Mouse (Mus musculus) c-Kit-positive CD71-positive TER-119-negative erythroid progenitor cells, embryonic 14.5 days (primary cell): ENCODE measurements around the gene Lgals3.

Experiments used
- DNase-seq: peaks from one replicate; pipeline ENCODE4 v3.0.0-alpha.2; 2013; ENCODE audit warnings: low read depth

Lgals3 gene

DNA sequence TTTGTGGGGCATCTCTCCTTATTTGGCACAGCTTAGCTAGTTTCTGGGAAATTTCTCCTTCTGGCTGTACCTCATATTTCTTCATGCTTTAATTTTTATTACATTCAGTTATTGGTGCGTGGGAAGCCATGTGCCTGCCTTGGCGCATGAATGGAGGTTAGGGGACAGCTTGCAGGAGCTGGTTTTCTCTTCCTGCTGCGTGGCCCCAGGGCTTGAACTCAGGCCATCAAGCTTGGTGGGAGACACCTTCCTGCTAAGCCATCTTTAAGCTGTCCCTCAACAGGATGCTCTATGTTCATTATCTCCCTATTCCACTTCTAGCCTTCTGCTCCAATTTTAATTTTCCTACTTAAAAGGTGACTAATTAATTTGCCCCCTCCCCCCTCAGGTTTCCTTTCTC lies 3.2 kb downstream of the Lgals3 start:
- no peak for DNase-seq

DNA sequence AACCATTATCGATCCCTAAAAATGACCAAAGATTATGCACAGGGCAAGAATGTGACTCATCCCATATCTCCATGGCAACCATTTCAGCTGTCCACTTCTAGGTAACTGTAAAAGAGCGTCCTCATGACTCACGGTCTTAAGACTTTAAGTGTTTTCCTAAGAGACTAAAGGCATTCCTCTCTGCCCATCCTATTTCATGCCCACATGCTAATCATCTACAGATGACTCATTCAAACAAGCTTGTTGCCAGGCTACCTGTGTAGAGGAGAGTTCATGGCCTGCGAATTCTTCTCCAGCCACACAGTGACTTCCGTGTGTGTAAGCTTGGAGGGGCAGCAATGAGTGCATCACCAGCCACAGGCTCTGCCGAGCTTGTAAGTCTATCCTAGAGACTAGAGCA lies 4.1 kb downstream of the Lgals3 start:
- no peak for DNase-seq

DNA sequence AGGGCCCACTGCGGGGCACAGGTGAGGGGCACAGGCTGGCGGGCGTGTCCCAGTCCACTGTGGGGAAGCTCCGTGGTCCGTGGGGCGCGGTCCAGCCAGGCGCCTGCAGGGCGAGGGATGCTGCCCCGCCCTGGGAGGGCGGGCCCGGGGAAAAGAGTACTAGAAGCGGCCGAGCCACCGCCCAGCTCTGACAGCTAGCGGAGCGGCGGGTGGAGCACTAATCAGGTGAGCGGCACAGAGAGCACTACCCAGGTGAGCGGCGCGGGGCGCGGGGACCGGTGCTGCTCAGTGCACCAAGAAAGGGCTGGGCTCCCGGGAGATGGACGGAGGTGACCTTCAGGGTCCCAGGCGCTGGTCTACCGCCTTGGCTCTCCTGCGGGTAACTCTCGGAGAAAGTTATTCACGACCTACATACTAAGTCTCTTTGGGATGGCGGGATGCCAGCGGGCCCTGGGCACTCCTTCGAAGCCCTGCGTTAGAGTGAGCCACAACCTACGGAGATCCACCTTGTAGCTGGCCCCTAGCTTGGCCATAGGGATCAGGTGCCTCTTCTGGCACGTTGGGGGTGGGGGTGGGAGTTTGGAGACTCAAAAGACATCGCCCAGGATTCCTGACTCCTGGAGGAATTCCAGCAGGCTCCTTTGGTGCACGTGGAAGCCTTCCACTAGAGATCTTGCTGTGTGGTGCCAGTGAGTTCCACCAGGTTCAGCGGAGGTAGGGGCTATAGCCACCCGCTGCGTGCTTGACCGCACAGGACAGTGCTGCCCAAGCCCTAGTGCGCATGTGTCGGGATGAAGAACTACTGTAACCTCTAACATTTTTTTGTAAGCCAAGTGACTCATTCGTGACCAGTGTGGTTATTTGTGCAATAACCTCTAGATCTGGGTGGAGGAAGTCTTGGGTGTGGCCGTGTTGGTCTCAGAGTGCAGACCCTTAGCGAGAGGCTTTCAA lies 6.5 kb downstream of the Lgals3 start:
- DNase-seq: peak; percentile 46

DNA sequence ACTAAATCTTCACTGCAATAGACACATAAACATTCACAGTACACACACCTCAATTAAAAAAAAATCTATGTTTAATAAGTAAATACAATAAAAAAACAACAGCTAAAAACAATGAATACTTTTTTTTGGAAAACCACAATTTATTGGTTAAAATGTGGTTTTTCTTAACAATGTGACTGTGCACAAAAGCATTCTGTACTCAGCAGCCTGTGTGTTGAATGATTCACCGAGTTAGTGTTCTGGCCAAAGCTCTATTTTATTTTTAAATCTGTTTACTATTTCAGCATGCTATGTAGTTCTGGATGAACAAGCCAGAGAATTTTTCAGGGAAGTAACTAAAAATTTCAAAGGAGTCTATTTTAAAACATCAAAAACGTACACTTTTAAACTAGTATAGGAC lies 9.0 kb downstream of the Lgals3 start:
- DNase-seq: no peak

DNA sequence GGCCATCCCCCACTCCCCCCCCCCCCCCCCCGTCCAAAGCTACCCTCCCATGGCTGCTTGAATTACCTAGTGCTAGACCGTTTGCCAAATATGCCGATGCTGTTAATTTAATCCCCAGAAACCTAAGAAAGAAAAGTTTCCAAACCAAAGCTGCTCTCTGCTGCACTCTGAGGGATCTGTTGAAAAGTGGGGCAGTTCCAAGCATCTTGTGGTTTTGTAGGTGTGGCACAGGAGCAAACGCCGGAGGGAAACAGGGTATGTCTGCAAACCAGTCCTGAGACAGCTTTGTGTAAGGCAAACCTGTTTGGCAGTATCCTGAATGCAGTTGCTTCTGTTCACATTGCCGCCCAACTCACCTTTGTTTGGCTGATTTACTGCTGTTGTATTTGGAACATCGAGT lies 10.8 kb downstream of the Lgals3 start:
- no peak for DNase-seq

DNA sequence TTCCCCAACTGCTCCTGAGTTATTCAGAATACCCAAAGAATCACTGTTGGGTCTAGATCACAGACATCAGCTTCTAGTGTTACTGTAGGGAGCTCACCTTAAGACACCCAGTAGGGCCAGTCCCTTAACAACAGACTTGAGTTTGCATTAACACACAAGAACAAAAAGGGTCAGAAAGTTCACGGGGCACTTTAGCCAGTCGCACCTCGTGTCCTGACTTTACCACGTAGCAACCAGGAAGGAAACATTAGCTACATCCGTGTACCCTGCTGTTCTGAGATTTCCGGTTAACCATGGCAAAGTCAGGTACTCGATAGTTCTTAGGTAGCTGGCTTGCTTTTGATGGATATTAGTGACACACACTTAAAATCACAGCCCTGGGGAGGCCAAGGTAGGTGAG lies 16.4 kb downstream of the Lgals3 start:
- DNase-seq: no peak

DNA sequence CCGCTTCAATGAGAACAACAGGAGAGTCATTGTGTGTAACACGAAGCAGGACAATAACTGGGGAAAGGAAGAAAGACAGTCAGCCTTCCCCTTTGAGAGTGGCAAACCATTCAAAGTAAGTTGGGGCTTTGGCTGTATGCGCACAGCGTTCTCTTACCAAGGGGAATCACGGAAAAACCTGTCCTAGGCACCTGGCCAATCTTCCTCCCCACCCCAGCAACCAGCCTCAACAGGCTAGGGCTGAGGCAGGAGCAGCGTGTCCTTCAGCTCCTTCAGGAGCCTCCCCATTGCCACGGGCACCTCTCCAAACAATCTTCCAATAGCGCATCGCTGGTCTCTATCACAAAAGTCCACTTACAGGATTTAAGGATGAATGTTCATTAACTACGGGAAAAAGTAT lies 17.1 kb downstream of the Lgals3 start:
- DNase-seq: no peak

DNA sequence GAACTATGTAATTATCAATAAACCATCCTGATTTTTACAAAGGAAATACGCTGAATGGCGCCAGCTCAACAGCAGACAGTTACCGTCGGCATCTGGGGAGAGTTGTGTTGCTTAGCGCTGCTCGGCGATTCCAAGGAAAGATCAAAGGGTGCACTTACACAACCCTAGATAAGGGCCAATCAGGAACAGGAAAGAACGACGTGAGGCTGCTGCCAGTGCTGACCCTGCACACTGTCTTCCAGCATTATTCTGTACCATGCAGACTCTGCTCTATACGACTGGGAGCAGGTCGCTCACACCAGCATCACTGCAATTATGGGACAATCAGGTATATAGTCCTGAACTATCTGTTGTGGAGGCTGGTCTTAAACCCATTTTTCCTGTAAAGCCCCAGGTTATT lies 18.6 kb downstream of the Lgals3 start:
- DNase-seq: no peak

DNA sequence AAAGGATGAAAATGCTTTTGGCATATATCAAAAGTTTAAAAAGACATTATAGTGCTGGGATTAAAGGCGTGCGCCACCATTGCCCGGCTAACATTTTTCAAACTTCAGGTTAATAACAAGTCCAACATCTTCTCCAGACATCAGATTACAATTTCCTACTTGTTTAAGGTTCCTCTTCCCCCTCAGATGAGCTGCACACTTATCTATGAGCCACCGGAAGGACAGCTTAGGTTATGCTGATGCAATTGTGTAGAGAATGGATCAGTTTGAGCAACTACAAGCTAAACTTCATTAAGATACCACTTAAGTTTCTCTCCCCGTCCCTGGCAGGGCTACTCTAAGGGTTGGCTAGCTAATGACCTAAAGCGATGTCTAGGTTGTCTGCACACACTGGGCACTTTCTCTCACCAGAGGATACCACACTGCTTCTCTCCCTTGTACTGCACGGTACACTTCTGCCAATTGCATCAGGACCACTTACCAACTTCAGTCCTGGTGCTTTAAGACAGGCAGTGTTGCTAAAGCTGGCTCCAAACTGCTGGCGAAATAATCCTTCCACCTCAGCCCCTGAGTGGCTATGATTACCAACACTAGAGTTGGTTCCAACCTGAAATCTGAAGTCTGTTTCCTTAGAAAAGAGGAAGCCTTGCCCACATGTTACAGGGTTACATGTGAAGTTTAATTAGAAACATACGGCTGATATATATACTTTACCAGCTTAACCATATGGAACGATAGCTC lies 26.0 kb downstream of the Lgals3 start:
- no peak for DNase-seq

DNA sequence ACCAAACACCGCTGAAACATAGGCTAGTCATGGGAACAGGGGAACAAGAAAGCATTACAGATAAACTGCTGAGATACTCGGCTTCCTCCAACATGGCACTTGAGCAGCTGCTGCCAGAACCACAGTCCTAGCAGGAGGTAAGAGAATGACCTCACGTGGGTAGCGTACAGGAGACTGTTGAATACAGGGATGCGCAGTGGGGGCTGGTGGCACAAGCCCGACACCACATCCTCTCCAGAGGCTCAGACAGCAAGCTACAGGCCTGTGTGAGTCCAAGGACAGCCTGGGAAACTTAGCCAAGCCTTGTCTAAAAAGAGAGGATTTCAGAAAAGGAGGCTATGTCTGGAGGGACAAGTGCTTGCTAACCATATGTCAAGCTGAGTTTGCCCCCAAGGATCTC lies 27.5 kb downstream of the Lgals3 start:
- DNase-seq: no peak

DNA sequence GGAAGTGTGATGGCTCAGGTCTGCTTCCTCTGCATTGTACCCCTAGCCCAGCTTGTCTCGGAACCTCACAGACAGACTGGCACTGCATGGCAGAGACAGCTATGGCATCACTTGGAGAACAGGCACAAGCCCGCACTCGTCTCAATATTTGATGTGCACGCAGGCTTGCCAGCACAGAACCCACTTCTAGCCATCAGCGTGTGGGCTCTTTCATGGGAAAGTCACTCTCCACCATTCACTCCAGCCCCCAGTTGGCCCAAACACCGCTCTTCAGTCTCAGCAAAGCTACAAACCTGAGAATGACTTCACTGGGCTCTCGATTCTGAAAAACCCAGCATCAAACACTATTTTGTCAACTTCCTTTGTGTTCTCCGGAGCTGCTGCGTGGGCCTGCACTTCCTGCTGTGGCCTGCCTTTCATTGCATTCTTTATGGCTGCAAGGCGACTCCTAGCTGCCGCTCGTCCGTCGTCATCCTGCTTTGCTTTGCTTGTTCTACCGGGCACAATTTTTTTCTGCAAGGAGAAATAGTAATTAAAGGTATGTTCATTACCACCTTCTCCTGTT lies 28.0 kb downstream of the Lgals3 start:
- DNase-seq: no peak

DNA sequence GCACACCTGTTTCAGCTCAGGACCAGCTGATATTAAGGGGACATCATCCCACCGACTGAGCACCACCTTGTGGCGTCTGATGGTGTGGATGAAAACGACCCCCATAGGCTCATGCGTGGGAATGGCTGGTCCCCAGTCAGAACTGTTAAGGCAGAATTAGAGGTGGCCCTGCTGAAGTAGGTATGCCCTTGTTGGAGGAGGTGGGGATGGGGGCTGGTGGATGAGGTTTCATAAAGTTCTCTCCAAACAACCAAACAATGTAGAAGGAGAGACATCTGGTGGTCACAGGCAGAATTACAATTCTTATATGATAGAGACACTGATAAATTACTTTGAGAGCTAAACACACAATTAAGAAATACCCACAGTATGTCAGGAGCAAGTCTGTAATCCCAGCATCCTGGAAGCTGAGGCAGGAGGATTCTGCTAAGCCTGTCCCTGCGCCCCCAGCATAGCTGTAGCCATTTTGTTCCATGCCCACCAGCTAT lies 28.7 kb downstream of the Lgals3 start:
- DNase-seq: peak; percentile 60

DNA sequence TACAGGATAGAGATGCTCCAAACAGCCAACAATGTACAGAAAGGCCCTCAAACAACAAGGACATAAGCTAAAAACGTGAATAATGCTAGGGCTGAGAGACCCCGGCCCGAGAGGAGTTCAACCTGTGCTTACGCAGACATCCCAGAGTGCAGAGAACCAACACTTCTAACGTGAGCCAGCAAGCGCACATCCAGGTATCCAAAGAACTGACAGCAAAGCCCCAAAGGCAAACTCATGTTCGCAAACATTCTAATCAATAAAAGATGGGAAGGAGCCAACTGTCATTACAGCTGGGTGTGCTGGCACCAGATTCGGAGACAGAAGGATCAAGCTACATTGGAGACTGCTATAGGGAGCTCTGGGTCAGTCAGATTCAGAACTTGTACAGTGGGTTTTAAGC lies 35.2 kb downstream of the Lgals3 start:
- DNase-seq: no peak

DNA sequence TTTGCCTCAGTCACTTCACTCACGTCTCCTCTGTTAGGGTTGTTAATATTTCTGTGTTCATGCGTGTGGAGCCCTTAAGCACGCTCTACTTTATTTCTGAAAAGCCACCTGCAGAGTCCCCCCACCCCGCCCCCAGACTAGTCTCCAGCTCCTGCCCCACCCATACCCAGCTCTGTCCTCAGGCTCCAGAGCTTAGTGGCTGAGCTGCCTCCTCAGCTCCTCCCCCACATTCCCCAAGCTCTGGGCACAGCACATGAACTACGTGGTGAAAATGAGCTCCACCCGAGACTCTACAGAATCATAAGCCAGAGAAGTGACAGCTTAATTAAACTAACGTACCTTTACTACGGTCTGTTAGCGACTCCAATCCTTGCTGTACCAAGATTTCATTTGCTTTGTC lies 38.4 kb downstream of the Lgals3 start:
- no peak for DNase-seq

DNA sequence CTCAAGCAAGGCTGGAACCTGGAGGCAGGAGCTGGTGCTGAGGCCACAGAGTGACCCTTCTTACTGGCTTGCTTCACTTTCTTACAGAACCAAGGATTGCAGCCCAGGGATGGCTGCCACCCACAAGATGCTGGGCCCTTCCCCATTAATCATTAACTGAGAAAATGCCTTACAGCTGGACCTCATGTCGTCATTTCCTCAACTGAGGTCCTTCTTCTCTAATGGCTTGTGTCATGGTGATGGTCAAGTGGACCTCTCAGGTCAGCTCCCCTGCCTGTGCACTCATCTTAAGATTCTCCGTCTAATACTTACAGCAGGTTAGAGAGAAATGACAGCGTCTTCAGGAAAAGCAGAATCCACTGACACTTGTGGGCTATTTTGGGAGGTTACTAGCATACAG lies 49.8 kb downstream of the Lgals3 start:
- no peak for DNase-seq

DNA sequence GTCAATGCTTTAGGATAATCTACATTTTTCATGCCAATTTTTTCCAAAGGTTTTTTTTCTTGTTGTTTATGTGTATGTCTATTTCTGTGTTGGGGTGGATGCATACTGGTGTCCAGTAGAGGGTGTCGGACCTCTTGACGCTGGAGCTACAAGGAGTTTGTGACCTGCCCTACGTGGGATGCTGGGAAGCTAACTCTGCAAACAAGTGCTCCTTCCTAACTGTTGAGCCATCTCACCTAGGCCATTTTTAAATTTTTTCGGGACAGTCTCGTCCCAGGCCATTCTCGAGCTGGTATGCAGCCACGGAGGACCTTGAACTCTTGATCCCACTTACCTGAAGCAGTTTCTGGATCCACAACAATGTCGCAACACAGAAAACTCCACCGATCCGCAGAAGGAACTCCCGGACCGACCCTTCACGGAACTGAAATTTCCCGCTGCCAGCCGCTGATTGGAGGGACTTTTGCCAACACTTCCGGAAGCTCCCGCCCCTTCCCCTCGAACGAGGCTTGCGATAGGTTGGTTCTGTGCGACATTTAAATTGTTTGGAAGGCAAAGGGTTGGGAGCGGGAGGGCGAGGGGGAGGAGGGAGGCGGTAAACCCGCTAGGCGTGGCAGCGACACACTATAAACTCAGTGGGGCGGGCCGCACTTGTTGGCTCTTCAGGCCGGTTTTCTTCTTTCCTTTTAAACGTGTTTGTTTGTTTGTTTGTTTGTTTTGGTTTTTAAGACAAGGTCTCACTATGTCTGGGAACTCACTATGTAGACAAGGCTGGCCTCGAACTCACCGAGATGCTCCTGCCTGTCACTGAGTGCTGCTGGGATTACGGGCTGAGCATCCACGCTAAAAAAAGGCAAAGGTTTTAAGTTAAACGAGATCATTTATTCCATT lies 50.5 kb downstream of the Lgals3 start, which contains the start of gene Dlgap5:
TSS of gene Dlgap5 (minus strand) at position 633 of the 891 bp plus-strand sequence.
- peak; percentile 97 for DNase-seq

DNA sequence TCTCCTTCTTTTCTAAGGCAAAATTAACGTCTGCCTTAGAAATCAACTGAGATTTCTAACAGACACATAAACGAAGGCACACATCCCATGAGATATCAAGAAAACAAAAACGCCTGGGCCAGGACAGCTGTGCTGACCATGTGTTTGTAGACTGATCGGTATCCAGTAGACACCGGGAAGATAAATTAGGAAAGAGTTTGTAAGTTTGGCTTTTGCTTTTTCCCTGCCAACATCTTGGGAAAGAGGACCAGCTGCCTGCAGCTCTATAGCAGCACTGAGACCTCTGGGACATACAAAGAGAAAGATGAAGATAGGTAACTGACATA lies 51.1 kb downstream of the Lgals3 start:
- no peak for DNase-seq

DNA sequence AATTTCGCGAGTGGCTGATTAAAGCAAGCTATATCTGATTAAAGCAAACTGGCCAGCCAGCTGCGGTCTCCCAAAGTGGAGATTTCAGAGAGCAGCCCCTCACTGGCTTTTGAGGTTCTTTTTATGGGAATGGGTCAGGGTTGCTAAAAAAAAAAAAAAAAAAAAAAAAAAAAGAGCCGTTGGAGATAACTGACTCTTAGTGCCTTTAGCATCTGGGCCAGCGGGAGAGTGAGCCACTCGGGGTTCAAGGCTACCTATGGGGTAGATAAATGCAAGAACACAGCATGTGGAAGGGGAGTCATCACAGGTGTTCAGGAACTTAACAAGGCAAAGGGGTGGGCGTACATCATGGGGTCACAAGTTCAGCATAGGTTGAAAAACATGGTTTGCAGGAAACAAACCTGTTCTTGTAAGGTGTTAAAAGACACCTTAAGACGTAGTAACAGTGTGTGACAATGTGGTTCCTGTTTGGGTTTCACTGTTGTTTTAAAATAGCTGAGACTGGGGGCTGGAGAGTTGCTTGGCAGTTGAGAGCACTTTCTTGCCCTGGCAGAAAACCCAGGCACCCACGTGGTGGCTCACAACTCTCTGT lies 51.6 kb downstream of the Lgals3 start:
- DNase-seq: no peak

DNA sequence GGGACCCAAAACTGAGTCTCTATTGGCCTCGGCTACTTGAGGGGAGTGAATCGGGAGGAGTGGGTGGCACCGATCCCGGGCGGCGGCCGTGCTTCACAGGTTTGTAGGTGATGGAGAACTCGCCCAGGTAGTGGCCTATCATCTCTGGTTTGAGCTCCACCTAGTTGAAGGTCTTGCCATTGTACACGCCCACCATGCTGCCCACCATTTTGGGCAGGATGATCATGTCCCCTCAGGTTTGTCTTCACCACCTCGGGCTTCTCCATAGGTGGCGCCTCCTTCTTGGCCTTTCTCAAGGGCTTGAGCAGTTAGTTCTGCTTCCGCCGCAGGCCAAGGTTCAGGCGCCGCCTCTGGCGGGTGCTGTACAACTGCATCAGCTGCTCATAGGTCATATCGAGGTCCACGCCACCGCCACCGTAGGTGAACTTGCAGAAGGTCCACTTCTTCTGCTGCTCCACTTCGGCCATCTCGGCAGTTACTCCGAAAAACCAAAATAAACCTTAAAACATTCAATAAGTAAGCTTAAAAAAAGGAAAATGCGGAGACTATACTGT lies 52.2 kb downstream of the Lgals3 start:
- no peak for DNase-seq

DNA sequence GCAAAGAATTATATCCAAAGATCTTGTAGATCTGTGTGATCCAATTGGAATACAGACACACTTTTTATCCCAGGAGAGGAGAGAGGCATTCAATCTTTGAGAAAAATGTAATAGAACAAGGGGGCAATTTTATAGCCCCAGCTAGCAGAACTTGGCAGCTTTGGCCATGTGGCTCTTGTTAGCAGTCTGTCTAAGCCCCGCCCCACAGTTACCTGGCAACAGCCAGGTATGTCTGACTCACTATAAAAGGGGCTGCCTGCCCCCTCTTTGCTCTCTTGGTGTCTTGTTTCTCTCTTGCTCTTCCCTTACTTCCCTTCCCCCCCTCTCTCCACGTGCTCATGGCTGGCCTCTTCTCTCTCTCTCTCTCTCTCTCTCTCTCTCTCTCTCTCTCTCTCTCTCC lies 54.1 kb downstream of the Lgals3 start:
- DNase-seq: no peak

DNA sequence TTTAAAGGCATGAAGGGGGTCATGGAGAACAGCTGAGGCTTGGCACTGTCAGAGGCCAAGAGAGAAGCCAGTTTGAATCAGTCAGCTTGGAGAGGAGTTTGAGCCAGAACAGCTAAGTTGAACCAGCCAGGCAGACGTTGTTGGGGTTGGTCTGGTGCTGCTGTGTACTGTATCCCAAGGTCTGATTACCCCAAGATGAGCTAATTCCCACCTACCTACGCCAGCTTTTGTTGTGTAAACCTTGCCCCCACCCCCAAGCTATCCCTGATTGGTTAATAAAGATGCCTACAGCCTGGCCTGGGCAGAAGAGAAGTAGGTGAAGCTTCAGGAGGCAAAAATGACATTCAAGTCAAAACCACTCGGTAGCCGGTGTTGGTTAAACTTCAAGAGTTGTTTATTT lies 54.9 kb downstream of the Lgals3 start:
- DNase-seq: no peak
